Mouse (Mus musculus) stomach, embryonic 14.5 days (tissue): ENCODE measurements around the gene Cntnap4. TPM values are rescaled to one million over a fixed set of nuclear protein-coding genes. Genes with fewer than 3 reads are reported as not detected.

Experiments used
- ATAC-seq: fragments of 200-750 bp; cut with Nextera tagmentation; 2 replicates; pipeline ENCODE4 v1.8.0; 2017; ENCODE audit warnings: low read depth, moderate TSS enrichment; ENCODE audit not compliant: insufficient number of reproducible peaks, insufficient read depth, low FRiP score
- H3K27ac ChIP-seq: fragments of 300-500 bp; sonication (generic); 2 replicates; pipeline ENCODE4 v1.5.1; 2014; ENCODE audit warnings: mild to moderate bottlenecking, low read length, moderate library complexity, mixed read lengths
- H3K27me3 ChIP-seq: fragments of 300-500 bp; sonication (generic); 2 replicates; pipeline ENCODE4 v1.6.1; 2014; ENCODE audit warnings: low read length, control low read depth, mixed read lengths; ENCODE audit not compliant: control insufficient read depth, insufficient read depth
- H3K36me3 ChIP-seq: fragments of 300-500 bp; sonication (generic); 2 replicates; pipeline ENCODE4 v1.6.1; 2014; ENCODE audit warnings: mild to moderate bottlenecking, control low read depth, low read length, moderate library complexity, mixed read lengths; ENCODE audit not compliant: control insufficient read depth, insufficient read depth
- H3K4me1 ChIP-seq: fragments of 300-500 bp; sonication (generic); 2 replicates; pipeline ENCODE4 v1.6.1; 2014; ENCODE audit warnings: low read length, control low read depth, mixed read lengths; ENCODE audit not compliant: control insufficient read depth, insufficient read depth
- H3K4me2 ChIP-seq: fragments of 300-500 bp; sonication (generic); replicated peaks from 2 replicates; pipeline ENCODE4 v1.6.1; 2014; ENCODE audit warnings: low read depth, low read length, control low read depth
- H3K4me3 ChIP-seq: fragments of 300-500 bp; sonication (generic); 2 replicates; pipeline ENCODE4 v1.5.1; 2014; ENCODE audit warnings: low read depth, low read length, control low read depth
- H3K9ac ChIP-seq: fragments of 300-500 bp; sonication (generic); replicated peaks from 2 replicates; pipeline ENCODE4 v1.6.1; 2014; ENCODE audit warnings: low read depth, mild to moderate bottlenecking, control low read depth, low read length, moderate library complexity, mixed read lengths
- H3K9me3 ChIP-seq: fragments of 300-500 bp; sonication (generic); 2 replicates; pipeline ENCODE4 v1.6.1; 2016; ENCODE audit warnings: low read depth, low read length, control low read depth; ENCODE audit not compliant: control insufficient read depth
- WGBS: fragments of 180-500 bp; shearing (Covaris S2); extraction: QIAGEN DNeasy Blood & Tissue Kit; methylation state at CpG from one replicate; pipeline ENCODE4 v1.1.7; 2014; 5-methylcytosine and 5-hydroxymethylcytosine counted together
- polyA plus RNA-seq: library from polyadenylated mRNA; unstranded; fragments of >200 nt; fragmentation: Nextera tagmentation; extraction: Ambion mirVana; gene quantifications from 2 replicates; pipeline ENCODE4 v1.2.1, GENCODE M21; 2014

Cntnap4 gene
- polyA plus RNA-seq, 1 experiment from 2014 or later, result 1.8 TPM

DNA sequence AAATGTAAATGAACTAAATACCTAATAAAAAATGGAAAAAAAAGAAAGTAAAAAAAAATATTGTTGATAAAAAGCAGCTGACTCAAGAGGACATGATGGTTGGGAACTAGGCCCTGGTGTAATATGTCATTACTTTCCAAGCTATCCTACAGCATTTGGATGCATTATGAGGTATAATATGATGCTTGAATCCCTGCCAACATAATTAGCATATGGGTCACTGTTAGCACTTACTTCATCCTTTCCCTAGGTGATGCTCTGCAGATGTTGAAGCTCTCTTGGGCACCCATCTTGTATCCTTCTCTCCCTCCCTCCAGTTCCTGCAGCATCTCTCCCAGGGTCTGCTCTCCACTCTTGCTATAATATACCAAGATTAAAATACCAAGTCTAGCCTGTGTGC, 341.6 kb downstream of the Cntnap4 start:
- no peak overlapping the region for H3K27ac ChIP-seq
- no peak for ATAC-seq
- peaks cover 9% of the 10 kb centered on the region; the same call in 1 of the 2 replicates for H3K4me1 ChIP-seq
- no peak overlapping the region for H3K9ac ChIP-seq
- H3K27me3 ChIP-seq, result no peaks in the 10 kb centered on the region
- no peak overlapping the region for H3K4me2 ChIP-seq
- no peaks in the 10 kb centered on the region for H3K36me3 ChIP-seq
- no peaks in the 10 kb centered on the region for H3K9me3 ChIP-seq
- H3K4me3 ChIP-seq, result no peak overlapping the region

GRCm38 (mm10) chr8:112922151-112922550, 352.3 kb downstream of the Cntnap4 start:
- no peaks in the 10 kb centered on the region for H3K27me3 ChIP-seq
- no peaks in the 10 kb centered on the region for H3K9me3 ChIP-seq
- no peak overlapping the region for H3K27ac ChIP-seq
- no peak overlapping the region for H3K4me3 ChIP-seq
- ATAC-seq, result no peak
- no peak overlapping the region for H3K4me2 ChIP-seq
- H3K4me1 ChIP-seq, result no peaks in the 10 kb centered on the region
- H3K36me3 ChIP-seq, result no peaks in the 10 kb centered on the region
- H3K9ac ChIP-seq, result no peak overlapping the region

GRCm38 (mm10) chr8:112922789-112923188, 352.9 kb downstream of the Cntnap4 start:
- no peaks in the 10 kb centered on the region for H3K4me1 ChIP-seq
- H3K36me3 ChIP-seq, result no peaks in the 10 kb centered on the region
- H3K9ac ChIP-seq, result no peak overlapping the region
- no peak overlapping the region for H3K27ac ChIP-seq
- no peaks in the 10 kb centered on the region for H3K9me3 ChIP-seq
- ATAC-seq, result no peak
- 88% methylated on average over 5 of the region's 5 CpGs for WGBS
- no peak overlapping the region for H3K4me2 ChIP-seq
- H3K27me3 ChIP-seq, result no peaks in the 10 kb centered on the region
- no peak overlapping the region for H3K4me3 ChIP-seq
